Mouse (Mus musculus): ENCODE results near the gene Rgs7.

- no peak; the same call in 1 of the 2 replicates for TF ChIP-seq CTCF (IDR thresholded peaks at IDR 0.05; ENCODE audit: borderline replicate concordance, insufficient read depth, low read depth, low read length)
- TF ChIP-seq POLR2A (IDR thresholded peaks at IDR 0.05; ENCODE audit: borderline replicate concordance, insufficient read depth, low read length) = no peak
Observed at GRCm38 (mm10) chr1:175346162-175346561, 146.1 kb downstream of the Rgs7 start.

Measured in cerebellum, adult 2 months (tissue).